Mouse (Mus musculus) ES-Bruce4 (cell line): Measurements from ENCODE around the gene Msl1. TPM values are rescaled to one million over a fixed set of nuclear protein-coding genes. Genes with fewer than 3 reads are reported as not detected.

Experiments
- H3K27ac ChIP-seq: 2 replicates; pipeline ENCODE4 v1.5.1; 2012; ENCODE audit warnings: low read length, inconsistent platforms; ENCODE audit not compliant: insufficient read depth
- H3K27me3 ChIP-seq: 2 replicates; pipeline ENCODE4 v1.6.1; 2012; ENCODE audit warnings: mild to moderate bottlenecking, low read length, inconsistent platforms; ENCODE audit not compliant: control insufficient read depth, poor library complexity, insufficient read depth, severe bottlenecking
- H3K36me3 ChIP-seq: 2 replicates; pipeline ENCODE4 v1.6.1; 2012; ENCODE audit warnings: inconsistent platforms, mild to moderate bottlenecking, low read length, moderate library complexity; ENCODE audit not compliant: control insufficient read depth, poor library complexity, insufficient read depth, severe bottlenecking
- H3K4me1 ChIP-seq: one replicate; pipeline ENCODE4 v1.8.1; 2011; ENCODE audit warnings: low read length; ENCODE audit not compliant: control insufficient read depth, insufficient read depth
- H3K4me3 ChIP-seq: 2 replicates; pipeline ENCODE4 v1.5.1; 2011; ENCODE audit warnings: low read depth, mild to moderate bottlenecking, low read length
- H3K9ac ChIP-seq: 2 replicates; pipeline ENCODE4 v1.6.1; 2012; ENCODE audit warnings: low read depth, mild to moderate bottlenecking, inconsistent platforms; ENCODE audit not compliant: poor library complexity, severe bottlenecking
- H3K9me3 ChIP-seq: replicated peaks from 2 replicates; pipeline ENCODE4 v1.6.1; 2012; ENCODE audit warnings: mild to moderate bottlenecking, low read length, inconsistent platforms; ENCODE audit not compliant: control insufficient read depth, poor library complexity, insufficient read depth, severe bottlenecking
- CTCF ChIP-seq: IDR thresholded peaks from one replicate; pipeline ENCODE4 v1.8.1; 2011; ENCODE audit warnings: low read depth, low read length
- EP300 ChIP-seq: IDR thresholded peaks from 2 replicates; pipeline ENCODE4 v1.6.1; 2011; ENCODE audit warnings: low read depth, low read length; ENCODE audit not compliant: insufficient read depth
- POLR2A ChIP-seq: IDR thresholded peaks from one replicate; pipeline ENCODE4 v1.8.1; 2011; ENCODE audit warnings: low read length; ENCODE audit not compliant: insufficient read depth
- polyA plus RNA-seq: library from polyadenylated mRNA; stranded (reverse); fragments of >200 nt; gene quantifications from 2 replicates; pipeline ENCODE4 v1.2.4, GENCODE M21; 2011; ENCODE audit warnings: low read depth; ENCODE audit not compliant: missing spikeins, insufficient read depth, insufficient read length

The Msl1 gene
- polyA plus RNA-seq, 1 experiment, result 68.7 TPM

GRCm38 (mm10) chr11:98748506-98749416 lies 46.6 kb upstream of the Msl1 start:
- Histone ChIP-seq H3K27ac (no peak overlapping the region), H3K9ac (no peak overlapping the region), H3K27me3 (no peaks in the 10 kb centered on the region), H3K4me3 (no peak overlapping the region), H3K4me1 (peaks cover 25% of the 10 kb centered on the region), H3K36me3 (no peaks in the 10 kb centered on the region), H3K9me3 (no peaks in the 10 kb centered on the region)
- TF ChIP-seq CTCF (no peak), POLR2A (no peak), EP300 (no peak)

- TF ChIP-seq CTCF, result no peak
- TF ChIP-seq POLR2A, result no peak
- no peak for TF ChIP-seq EP300
- H3K27me3 ChIP-seq, result no peaks in the 10 kb centered on the region
- H3K4me3 ChIP-seq, result no peak overlapping the region
- H3K9me3 ChIP-seq, result no peaks in the 10 kb centered on the region
- H3K4me1 ChIP-seq, result peaks cover 25% of the 10 kb centered on the region
- H3K36me3 ChIP-seq, result no peaks in the 10 kb centered on the region
- H3K9ac ChIP-seq, result no peak overlapping the region
- no peak overlapping the region for H3K27ac ChIP-seq
Observed at GRCm38 (mm10) chr11:98749716-98750115, 45.6 kb upstream of the Msl1 start.

GRCm38 (mm10) chr11:98750351-98751201 lies 44.7 kb upstream of the Msl1 start:
- H3K9ac ChIP-seq, result no peak overlapping the region
- no peak overlapping the region for H3K4me3 ChIP-seq
- no peak for TF ChIP-seq POLR2A
- no peak for TF ChIP-seq EP300
- TF ChIP-seq CTCF, result no peak
- H3K9me3 ChIP-seq, result no peaks in the 10 kb centered on the region
- no peak overlapping the region for H3K27ac ChIP-seq
- H3K36me3 ChIP-seq, result no peaks in the 10 kb centered on the region
- peaks cover 24% of the 10 kb centered on the region for H3K4me1 ChIP-seq
- no peaks in the 10 kb centered on the region for H3K27me3 ChIP-seq

GRCm38 (mm10) chr11:98751221-98751782 lies 44.0 kb upstream of the Msl1 start:
- Histone ChIP-seq H3K9ac (no peak overlapping the region), H3K27ac (no peak overlapping the region), H3K27me3 (no peaks in the 10 kb centered on the region), H3K36me3 (no peaks in the 10 kb centered on the region), H3K9me3 (no peaks in the 10 kb centered on the region), H3K4me3 (no peak overlapping the region), H3K4me1 (peaks cover 19% of the 10 kb centered on the region)
- TF ChIP-seq EP300, result no peak
- TF ChIP-seq POLR2A, result no peak
- TF ChIP-seq CTCF, result no peak

- TF ChIP-seq CTCF (no peak), POLR2A (no peak), EP300 (no peak)
- no peaks in the 10 kb centered on the region for H3K27me3 ChIP-seq
- H3K4me3 ChIP-seq, result no peak overlapping the region
- H3K36me3 ChIP-seq, result no peaks in the 10 kb centered on the region
- peaks cover 11% of the 10 kb centered on the region for H3K4me1 ChIP-seq
- H3K27ac ChIP-seq, result no peak overlapping the region
- H3K9me3 ChIP-seq, result no peaks in the 10 kb centered on the region
- H3K9ac ChIP-seq, result no peak overlapping the region
Observed at GRCm38 (mm10) chr11:98752562-98753140, 42.7 kb upstream of the Msl1 start.
